Mouse (Mus musculus): ENCODE results near the gene Il34. TPM values are rescaled to one million over a fixed set of nuclear protein-coding genes. Genes with fewer than 3 reads are reported as not detected.

The Il34 gene
- polyA plus RNA-seq, 1 experiment from 2014 or later = 0.18 TPM

GRCm38 (mm10) chr8:110696051-110696450 lies 109.7 kb downstream of the Il34 start:
- 78% methylated on average over 4 of the region's 4 CpGs for WGBS
- Histone ChIP-seq H3K4me3 (ENCODE audit: low read depth, low read length) (no peak overlapping the region), H3K4me1 (replicated peaks; ENCODE audit: control insufficient read depth, insufficient read depth, low read length) (no peaks in the 10 kb centered on the region), H3K27me3 (replicated peaks; ENCODE audit: control insufficient read depth, insufficient read depth, low read length) (no peaks in the 10 kb centered on the region), H3K36me3 (ENCODE audit: control insufficient read depth, insufficient read depth, low read length) (peaks cover 4% of the 10 kb centered on the region; the same call in 1 of the 2 replicates), H3K4me2 (no peak overlapping the region), H3K9ac (ENCODE audit: low read depth, low read length) (no peak overlapping the region), H3K9me3 (ENCODE audit: control insufficient read depth, low read length) (no peaks in the 10 kb centered on the region), H3K27ac (ENCODE audit: low read depth, low read length) (no peak overlapping the region)
- no peak for ATAC-seq (replicated peaks; ENCODE audit: low FRiP score)
- DNase-seq (ENCODE audit: low spot score) = no peak

- Histone ChIP-seq H3K4me3 (ENCODE audit: low read depth, low read length) (no peak overlapping the region), H3K27ac (ENCODE audit: low read depth, low read length) (no peak overlapping the region), H3K36me3 (ENCODE audit: control insufficient read depth, insufficient read depth, low read length) (peaks cover 7% of the 10 kb centered on the region; the same call in 1 of the 2 replicates), H3K4me2 (no peak overlapping the region), H3K4me1 (replicated peaks; ENCODE audit: control insufficient read depth, insufficient read depth, low read length) (no peaks in the 10 kb centered on the region), H3K27me3 (replicated peaks; ENCODE audit: control insufficient read depth, insufficient read depth, low read length) (no peaks in the 10 kb centered on the region), H3K9me3 (ENCODE audit: control insufficient read depth, low read length) (no peaks in the 10 kb centered on the region), H3K9ac (ENCODE audit: low read depth, low read length) (no peak overlapping the region)
- ATAC-seq (replicated peaks; ENCODE audit: low FRiP score) = no peak
- 76% methylated on average over 5 of the region's 5 CpGs for WGBS
- no peak for DNase-seq (ENCODE audit: low spot score)
These were observed 110.3 kb downstream of the Il34 start for GRCm38 (mm10) chr8:110695431-110695830.

- Histone ChIP-seq H3K27ac (ENCODE audit: low read depth, low read length) (no peak overlapping the region), H3K4me3 (ENCODE audit: low read depth, low read length) (no peak overlapping the region), H3K27me3 (replicated peaks; ENCODE audit: control insufficient read depth, insufficient read depth, low read length) (no peaks in the 10 kb centered on the region), H3K4me1 (replicated peaks; ENCODE audit: control insufficient read depth, insufficient read depth, low read length) (no peaks in the 10 kb centered on the region), H3K9ac (ENCODE audit: low read depth, low read length) (no peak overlapping the region), H3K4me2 (no peak overlapping the region), H3K9me3 (ENCODE audit: control insufficient read depth, low read length) (no peaks in the 10 kb centered on the region), H3K36me3 (ENCODE audit: control insufficient read depth, insufficient read depth, low read length) (peaks cover 7% of the 10 kb centered on the region; the same call in 1 of the 2 replicates)
- ATAC-seq (replicated peaks; ENCODE audit: low FRiP score) = no peak
- WGBS = 89% methylated on average over 4 of the region's 4 CpGs
- no peak for DNase-seq (ENCODE audit: low spot score)
These were observed 110.9 kb downstream of the Il34 start for GRCm38 (mm10) chr8:110694826-110695225.

GRCm38 (mm10) chr8:110694226-110694625 lies 111.5 kb downstream of the Il34 start:
- Histone ChIP-seq H3K9me3 (ENCODE audit: control insufficient read depth, low read length) (no peaks in the 10 kb centered on the region), H3K4me3 (ENCODE audit: low read depth, low read length) (no peak overlapping the region), H3K27me3 (replicated peaks; ENCODE audit: control insufficient read depth, insufficient read depth, low read length) (no peaks in the 10 kb centered on the region), H3K36me3 (ENCODE audit: control insufficient read depth, insufficient read depth, low read length) (peaks cover 7% of the 10 kb centered on the region; the same call in 1 of the 2 replicates), H3K4me2 (no peak overlapping the region), H3K9ac (ENCODE audit: low read depth, low read length) (no peak overlapping the region), H3K27ac (ENCODE audit: low read depth, low read length) (no peak overlapping the region), H3K4me1 (replicated peaks; ENCODE audit: control insufficient read depth, insufficient read depth, low read length) (peaks cover 3% of the 10 kb centered on the region)
- no peak for DNase-seq (ENCODE audit: low spot score)
- 75% methylated on average over 5 of the region's 5 CpGs for WGBS
- ATAC-seq (replicated peaks; ENCODE audit: low FRiP score) = no peak

Other genes starting within 250 kb of the Il34 start
- 34.1 and 38.9 TPM in 2 replicates for gene Vac14, start 187.3 kb downstream of the Il34 start, polyA plus RNA-seq (2014; fragmentation: Nextera tagmentation; extraction: Ambion mirVana)
- gene Mtss1l, start 84.4 kb downstream of the Il34 start, polyA plus RNA-seq (2014; fragmentation: Nextera tagmentation; extraction: Ambion mirVana) = 4.9 and 5.9 TPM in 2 replicates
- 51.4 and 57.3 TPM in 2 replicates for gene Cog4, start 40.7 kb upstream of the Il34 start, polyA plus RNA-seq (2014; fragmentation: Nextera tagmentation; extraction: Ambion mirVana)
- gene Sf3b3, start 40.9 kb upstream of the Il34 start, polyA plus RNA-seq (2014; fragmentation: Nextera tagmentation; extraction: Ambion mirVana) = 187 and 214 TPM in 2 replicates
- gene Fuk, start 96.6 kb upstream of the Il34 start, polyA plus RNA-seq (2014; fragmentation: Nextera tagmentation; extraction: Ambion mirVana) = 6.8 and 9.0 TPM in 2 replicates
- 21.9 and 22.0 TPM in 2 replicates for gene St3gal2, start 114.0 kb upstream of the Il34 start, polyA plus RNA-seq (2014; fragmentation: Nextera tagmentation; extraction: Ambion mirVana)
- 35.0 TPM in 2 replicates for gene Ddx19a, start 191.9 kb upstream of the Il34 start, polyA plus RNA-seq (2014; fragmentation: Nextera tagmentation; extraction: Ambion mirVana)
- gene Ddx19b, start 225.8 kb upstream of the Il34 start, polyA plus RNA-seq (2014; fragmentation: Nextera tagmentation; extraction: Ambion mirVana) = 7.1 TPM in 2 replicates
- gene Aars, start 227.2 kb upstream of the Il34 start, polyA plus RNA-seq (2014; fragmentation: Nextera tagmentation; extraction: Ambion mirVana) = 86.5 and 96.2 TPM in 2 replicates

All from liver, embryonic 11.5 days (tissue).